Mouse (Mus musculus): Measurements from ENCODE around the gene Whrn.

- no peak for TF ChIP-seq CTCF (IDR thresholded peaks at IDR 0.05; ENCODE audit: low read depth, low read length)
- no peak for TF ChIP-seq POLR2A (IDR thresholded peaks at IDR 0.05; ENCODE audit: borderline replicate concordance, low read depth, low read length)
These were observed 96.0 kb downstream of the Whrn start for GRCm38 (mm10) chr4:63399691-63400270.

Measured in bone marrow macrophage, adult 2 months (primary cell).